Mouse (Mus musculus) limb, embryonic 12.5 days (tissue): ENCODE data around the gene Mcrip1. TPM values are rescaled to one million over a fixed set of nuclear protein-coding genes. Genes with fewer than 3 reads are reported as not detected.

ENCODE experiments used
- ATAC-seq: fragments of 200-750 bp; cut with Nextera tagmentation; 2 replicates; pipeline ENCODE4 v1.8.0; 2017; ENCODE audit warnings: low read depth, moderate TSS enrichment; ENCODE audit not compliant: insufficient number of reproducible peaks, insufficient read depth, low FRiP score, low TSS enrichment
- H3K27ac ChIP-seq: fragments of 300-500 bp; sonication (generic); 2 replicates; pipeline ENCODE4 v1.5.1; 2016; ENCODE audit warnings: mild to moderate bottlenecking, moderate library complexity
- H3K27me3 ChIP-seq: fragments of 300-500 bp; sonication (generic); 2 replicates; pipeline ENCODE4 v1.6.1; 2016; ENCODE audit warnings: mild to moderate bottlenecking, moderate library complexity
- H3K36me3 ChIP-seq: fragments of 300-500 bp; sonication (generic); 2 replicates; pipeline ENCODE4 v1.6.1; 2016; ENCODE audit warnings: mild to moderate bottlenecking, moderate library complexity
- H3K4me1 ChIP-seq: fragments of 300-500 bp; sonication (generic); replicated peaks from 2 replicates; pipeline ENCODE4 v1.6.1; 2016
- H3K4me2 ChIP-seq: fragments of 300-500 bp; sonication (generic); 2 replicates; pipeline ENCODE4 v1.6.1; 2016; ENCODE audit warnings: mild to moderate bottlenecking, moderate library complexity
- H3K4me3 ChIP-seq: fragments of 300-500 bp; sonication (generic); replicated peaks from 2 replicates; pipeline ENCODE4 v1.5.1; 2016; ENCODE audit warnings: mild to moderate bottlenecking
- H3K9ac ChIP-seq: fragments of 300-500 bp; sonication (generic); replicated peaks from 2 replicates; pipeline ENCODE4 v1.6.1; 2016; ENCODE audit warnings: mild to moderate bottlenecking, moderate library complexity
- H3K9me3 ChIP-seq: fragments of 300-500 bp; sonication (generic); 2 replicates; pipeline ENCODE4 v1.6.1; 2016; ENCODE audit warnings: mild to moderate bottlenecking, moderate library complexity
- WGBS: fragments of 180-500 bp; shearing (Covaris S2); methylation state at CpG from one replicate; pipeline ENCODE4 v1.1.7; 2016; 5-methylcytosine and 5-hydroxymethylcytosine counted together
- polyA plus RNA-seq: library from polyadenylated mRNA; unstranded; fragments of >200 nt; fragmentation: Nextera tagmentation; extraction: Ambion mirVana; gene quantifications from 2 replicates; pipeline ENCODE4 v1.2.1, GENCODE M21; 2016

The Mcrip1 gene
- polyA plus RNA-seq, 1 experiment from 2014 or later, result 229 TPM

- Histone ChIP-seq H3K4me2 (no peak overlapping the region), H3K27ac (no peak overlapping the region), H3K27me3 (no peaks in the 10 kb centered on the region), H3K36me3 (peaks cover 55% of the 10 kb centered on the region), H3K4me3 (no peak overlapping the region), H3K9me3 (no peaks in the 10 kb centered on the region), H3K9ac (no peak overlapping the region), H3K4me1 (peaks cover 15% of the 10 kb centered on the region)
- WGBS, result 92% methylated on average over 3 of the region's 3 CpGs
- ATAC-seq, result no peak
These were observed 52.1 kb downstream of the Mcrip1 start for GRCm38 (mm10) chr11:120497436-120497835.

GRCm38 (mm10) chr11:120493911-120494310, 55.6 kb downstream of the Mcrip1 start:
- ATAC-seq, result no peak
- Histone ChIP-seq H3K9ac (peak overlapping the region; percentile 90; the same call in 1 of the 2 replicates), H3K4me2 (peak overlapping the region; percentile 96), H3K9me3 (no peaks in the 10 kb centered on the region), H3K36me3 (peaks cover 58% of the 10 kb centered on the region), H3K4me1 (peaks cover 42% of the 10 kb centered on the region), H3K4me3 (peak overlapping the region; percentile 97; the same call in 1 of the 2 replicates), H3K27ac (no peak overlapping the region), H3K27me3 (no peaks in the 10 kb centered on the region)
- WGBS, result 91% methylated on average over 3 of the region's 3 CpGs

GRCm38 (mm10) chr11:120493351-120493750, 56.2 kb downstream of the Mcrip1 start:
- Histone ChIP-seq H3K4me3 (peak overlapping the region; percentile 97), H3K36me3 (peaks cover 58% of the 10 kb centered on the region), H3K4me1 (peaks cover 42% of the 10 kb centered on the region), H3K27ac (0 out of 2 replicates have a peak overlapping the region, but pooled peaks have one; percentile 23), H3K9me3 (no peaks in the 10 kb centered on the region), H3K27me3 (no peaks in the 10 kb centered on the region), H3K9ac (peak overlapping the region; percentile 90), H3K4me2 (peak overlapping the region; percentile 96)
- no peak for ATAC-seq
- 66% methylated on average over 3 of the region's 3 CpGs for WGBS

Other genes starting within 250 kb of the Mcrip1 start
- 2,805 and 2,814 TPM in 2 replicates for gene Actg1, start 201.2 kb downstream of the Mcrip1 start, polyA plus RNA-seq
- gene Fscn2, start 188.2 kb downstream of the Mcrip1 start, polyA plus RNA-seq, result 0.64 TPM in 2 replicates
- gene Faap100, start 171.0 kb downstream of the Mcrip1 start, polyA plus RNA-seq, result 38.0 and 40.0 TPM in 2 replicates
- 49.8 and 56.0 TPM in 2 replicates for gene Nploc4, start 112.0 kb downstream of the Mcrip1 start, polyA plus RNA-seq
- gene Tspan10, start 107.1 kb downstream of the Mcrip1 start, polyA plus RNA-seq, result not detected in 2 replicates
- gene Pde6g, start 96.2 kb downstream of the Mcrip1 start, polyA plus RNA-seq, result 0.20 TPM in 1 of 2 replicates, not detected in the other
- gene Oxld1, start 91.7 kb downstream of the Mcrip1 start, polyA plus RNA-seq, result 10.4 and 13.2 TPM in 2 replicates
- 47.8 and 52.4 TPM in 2 replicates for gene Ccdc137, start 91.6 kb downstream of the Mcrip1 start, polyA plus RNA-seq
- 58.5 and 58.9 TPM in 2 replicates for gene Arl16, start 82.1 kb downstream of the Mcrip1 start, polyA plus RNA-seq
- 135 and 139 TPM in 2 replicates for gene Mrpl12, start 65.1 kb downstream of the Mcrip1 start, polyA plus RNA-seq
- 54.6 and 59.8 TPM in 2 replicates for gene Slc25a10, start 57.9 kb downstream of the Mcrip1 start, polyA plus RNA-seq
- gene Gcgr, start 19.0 kb downstream of the Mcrip1 start, polyA plus RNA-seq, result 3.8 and 4.0 TPM in 2 replicates
- not detected in 2 replicates for gene Ppp1r27, start 1.4 kb upstream of the Mcrip1 start, polyA plus RNA-seq
- gene P4hb, start 23.5 kb upstream of the Mcrip1 start, polyA plus RNA-seq, result 620 and 631 TPM in 2 replicates
- gene Arhgdia, start 31.9 kb upstream of the Mcrip1 start, polyA plus RNA-seq, result 484 and 518 TPM in 2 replicates
- gene Alyref, start 48.6 kb upstream of the Mcrip1 start, polyA plus RNA-seq, result 671 and 778 TPM in 2 replicates
- 202 and 203 TPM in 2 replicates for gene Anapc11, start 48.7 kb upstream of the Mcrip1 start, polyA plus RNA-seq
- gene Npb, start 58.8 kb upstream of the Mcrip1 start, polyA plus RNA-seq, result 0.65 and 0.95 TPM in 2 replicates
- 143 and 156 TPM in 2 replicates for gene Pcyt2, start 68.2 kb upstream of the Mcrip1 start, polyA plus RNA-seq
- gene Sirt7, start 75.5 kb upstream of the Mcrip1 start, polyA plus RNA-seq, result 29.5 and 29.9 TPM in 2 replicates
- 28.8 and 29.9 TPM in 2 replicates for gene Mafg, start 83.9 kb upstream of the Mcrip1 start, polyA plus RNA-seq
- 29.9 and 34.3 TPM in 2 replicates for gene Pycr1, start 94.0 kb upstream of the Mcrip1 start, polyA plus RNA-seq
- gene Myadml2, start 98.4 kb upstream of the Mcrip1 start, polyA plus RNA-seq, result 0.36 and 0.68 TPM in 2 replicates
- gene Notum, start 111.4 kb upstream of the Mcrip1 start, polyA plus RNA-seq, result 8.8 and 12.6 TPM in 2 replicates
- 142 and 149 TPM in 2 replicates for gene Aspscr1, start 123.2 kb upstream of the Mcrip1 start, polyA plus RNA-seq
- 131 and 138 TPM in 2 replicates for gene Cenpx, start 164.0 kb upstream of the Mcrip1 start, polyA plus RNA-seq
- gene Lrrc45, start 164.2 kb upstream of the Mcrip1 start, polyA plus RNA-seq, result 77.9 and 78.4 TPM in 2 replicates
- 48.5 and 51.2 TPM in 2 replicates for gene Rac3, start 171.7 kb upstream of the Mcrip1 start, polyA plus RNA-seq
- gene Dcxr, start 177.6 kb upstream of the Mcrip1 start, polyA plus RNA-seq, result 14.8 and 17.8 TPM in 2 replicates
- 4.6 and 7.2 TPM in 2 replicates for gene Cbr2, start 182.4 kb upstream of the Mcrip1 start, polyA plus RNA-seq
- 6.4 and 8.4 TPM in 2 replicates for gene Hmga1b, start 213.1 kb upstream of the Mcrip1 start, polyA plus RNA-seq
- 36.2 and 42.1 TPM in 2 replicates for gene Rfng, start 234.5 kb upstream of the Mcrip1 start, polyA plus RNA-seq
- gene Gps1, start 234.5 kb upstream of the Mcrip1 start, polyA plus RNA-seq, result 233 and 242 TPM in 2 replicates
- 73.4 and 77.6 TPM in 2 replicates for gene Dus1l, start 246.7 kb upstream of the Mcrip1 start, polyA plus RNA-seq